Mouse (Mus musculus): ENCODE measurements around the gene Efcab6.

GRCm38 (mm10) chr15:83884291-83884690 lies 180.9 kb downstream of the Efcab6 start:
- TF ChIP-seq CTCF (IDR thresholded peaks at IDR 0.05; ENCODE audit: extremely low read depth, insufficient read depth, low read length) = no peak
- TF ChIP-seq POLR2A (IDR thresholded peaks at IDR 0.05; ENCODE audit: extremely low read depth, insufficient read depth, low read length) = no peak
